Mouse (Mus musculus): ENCODE measurements at regions not wholly inside any gene's neighbourhood (a gene's known extent, or its start where the extent isn't known, plus 50 kb on each side); places are given as distances from the start of the nearest gene placed in this dataset.

- no peak for TF ChIP-seq CTCF (IDR thresholded peaks at IDR 0.05; ENCODE audit: low read depth, low read length)
- TF ChIP-seq POLR2A (IDR thresholded peaks at IDR 0.05; ENCODE audit: extremely low read depth, insufficient read depth, low read length): no peak
These were observed 216.1 kb downstream of the Fbxo8 start for GRCm38 (mm10) chr8:56767034-56767433.
